Mouse (Mus musculus) stomach, postnatal 0 days (tissue): ENCODE measurements around the gene Col6a5.

ENCODE experiments used
- CTCF ChIP-seq: IDR thresholded peaks from 2 replicates; pipeline ENCODE4 v1.5.1; 2016; ENCODE audit warnings: antibody characterized with exemption, low read depth, mild to moderate bottlenecking, moderate library complexity
- EP300 ChIP-seq: optimal IDR thresholded peaks from 2 replicates; pipeline ENCODE3; 2016; ENCODE audit warnings: antibody characterized with exemption

DNA sequence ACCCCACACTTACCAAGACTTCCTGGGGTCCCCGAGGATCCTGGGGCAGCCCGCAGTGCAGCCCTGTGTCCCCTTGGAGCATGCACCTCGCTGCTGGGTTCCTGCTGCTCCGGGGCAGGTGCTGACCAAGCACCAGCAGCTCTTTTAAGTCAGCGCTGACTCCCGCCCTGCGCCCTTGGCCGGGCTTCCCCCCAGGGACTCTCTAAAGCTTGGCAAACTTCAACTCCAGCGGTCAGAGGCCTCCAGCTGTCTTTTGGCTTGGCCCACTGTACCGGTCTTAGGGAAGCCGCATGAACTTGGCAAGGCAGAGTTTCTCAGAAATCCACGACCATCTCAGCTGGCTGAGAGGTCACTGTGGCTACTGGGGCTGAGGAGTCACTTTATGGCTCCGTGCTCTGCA lies at the start of gene Col6a5:
- no peak for TF ChIP-seq EP300
- no peak for TF ChIP-seq CTCF
